Mouse (Mus musculus): ENCODE data around the gene Phldb2.

GRCm38 (mm10) chr16:45966604-45967003, 13.2 kb upstream of the Phldb2 start:
- TF ChIP-seq CTCF (IDR thresholded peaks at IDR 0.05; ENCODE audit: borderline replicate concordance, extremely low read depth, insufficient read depth, insufficient read length) (no peak), POLR2A (IDR thresholded peaks at IDR 0.05; ENCODE audit: borderline replicate concordance, extremely low read depth, insufficient read depth, insufficient read length, poor library complexity, severe bottlenecking) (no peak)
